Mouse (Mus musculus): ENCODE measurements around the gene Banf2.

Banf2 gene

DNA sequence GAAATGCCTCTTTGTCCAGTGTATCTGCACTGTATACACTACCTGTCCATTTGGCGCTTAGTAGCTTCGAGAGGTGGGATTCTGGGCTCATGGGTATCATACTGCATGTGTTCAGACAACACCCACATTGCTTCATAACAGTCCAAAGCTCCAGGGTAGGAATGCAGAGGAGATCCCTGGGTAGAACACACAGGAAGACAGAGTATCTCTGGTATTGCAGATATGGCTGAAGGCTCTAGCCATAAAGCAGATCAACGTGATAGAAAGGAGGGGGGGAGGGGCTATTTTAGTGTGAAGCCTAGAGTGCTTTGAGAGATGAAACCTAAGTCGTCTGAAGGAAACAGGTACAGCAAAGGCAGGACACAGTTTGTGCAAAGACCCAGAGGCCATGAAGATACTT is 6.4 kb upstream of the Banf2 start:
- no peak for DNase-seq

DNA sequence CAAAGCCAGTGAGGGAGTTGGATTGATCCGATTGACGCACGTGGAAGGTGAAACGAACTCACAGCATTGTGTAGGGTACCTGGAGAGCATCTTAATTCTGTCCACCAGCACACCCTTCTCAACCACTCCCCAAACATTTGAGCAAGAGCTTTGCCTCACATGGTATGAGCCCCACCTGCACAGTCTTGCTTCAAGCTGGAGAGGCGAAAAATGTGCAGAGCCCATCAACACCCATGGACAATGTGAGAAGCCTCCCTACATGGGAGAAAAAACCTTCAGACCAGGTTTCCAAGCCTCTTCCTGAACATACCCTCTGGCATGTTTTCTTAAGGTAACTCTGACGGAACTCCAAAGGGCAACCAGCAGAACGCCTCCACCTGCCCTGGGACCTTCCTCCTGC is 2.1 kb upstream of the Banf2 start:
- DNase-seq, result no peak

DNA sequence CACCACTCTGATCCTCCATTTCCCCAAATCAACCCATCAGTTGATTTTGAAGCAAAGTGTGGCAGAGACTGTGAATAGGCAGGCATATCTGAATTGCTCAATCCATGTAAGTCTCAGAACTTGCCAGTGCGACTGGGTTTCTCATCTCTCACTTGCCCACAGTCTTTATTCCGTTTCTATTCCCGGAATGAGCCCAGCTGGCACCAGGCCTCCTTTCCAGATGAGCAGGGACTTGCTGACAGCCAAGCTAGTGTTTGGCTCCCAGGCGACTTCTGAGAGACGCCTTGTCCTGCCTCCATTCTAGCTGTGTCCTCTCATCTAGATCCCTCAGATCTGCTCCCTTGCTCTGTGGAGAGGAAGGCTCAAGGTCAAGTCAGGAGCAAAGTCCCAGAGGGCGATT is 11.9 kb downstream of the Banf2 start:
- peak in 1 of 2 experiments; percentile 30 for DNase-seq

DNA sequence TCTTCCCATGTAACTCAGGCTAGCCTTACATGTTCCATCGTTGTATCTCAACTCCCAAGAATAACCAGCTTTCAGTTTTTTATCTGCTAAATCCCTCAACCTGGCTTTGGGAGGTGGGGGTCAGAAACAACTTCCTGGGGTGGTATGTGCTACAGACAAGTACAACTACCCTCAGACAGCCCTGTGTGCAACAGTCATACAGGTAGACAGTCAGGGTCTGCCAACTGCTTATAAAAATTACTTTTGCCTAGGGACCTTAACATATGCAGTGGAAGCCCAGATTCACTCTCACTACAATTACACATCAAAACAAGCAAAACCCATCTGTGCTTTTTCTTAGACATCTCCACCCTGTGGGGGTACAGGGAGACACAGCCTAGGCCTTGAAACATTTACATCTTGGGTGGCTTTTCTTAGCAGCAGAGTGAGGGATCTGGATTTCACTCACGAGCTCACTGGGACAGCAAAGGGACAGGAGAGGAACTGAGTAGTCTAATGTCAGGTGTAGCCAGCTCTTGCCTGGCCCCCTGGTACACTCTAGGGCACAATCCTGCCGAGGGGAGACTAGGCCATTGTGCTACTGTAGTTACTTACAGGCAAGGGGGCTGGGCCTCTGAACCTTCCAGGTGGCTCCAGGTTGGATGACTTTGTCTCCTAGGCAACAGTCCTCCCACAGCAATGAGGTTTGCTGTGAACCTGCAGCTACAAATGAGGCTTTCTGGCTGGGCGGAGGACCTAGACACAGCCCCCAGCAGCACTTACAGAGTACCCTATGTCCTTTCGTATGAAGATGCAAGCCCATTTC is 13.1 kb downstream of the Banf2 start:
- DNase-seq, result no peak

DNA sequence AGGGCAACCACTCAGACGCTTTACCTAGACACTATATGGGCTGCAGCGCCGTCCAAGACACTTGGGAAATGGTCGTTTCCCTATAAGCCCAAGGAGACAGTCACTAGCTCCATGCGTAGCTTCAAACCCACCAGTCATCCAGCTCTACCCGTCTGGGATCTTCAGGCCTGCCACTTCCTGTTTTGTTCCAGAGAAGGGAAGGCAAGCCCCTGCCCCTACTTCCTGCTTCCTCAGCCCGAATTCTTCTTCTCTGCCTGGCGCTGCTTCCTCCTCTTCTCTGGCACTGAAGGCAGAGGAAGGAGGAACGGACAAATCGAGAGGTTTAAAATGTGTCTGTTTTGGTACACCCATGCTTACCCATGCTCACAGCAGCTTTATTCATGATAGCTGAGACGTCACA is 14.1 kb downstream of the Banf2 start:
- DNase-seq, result no peak

DNA sequence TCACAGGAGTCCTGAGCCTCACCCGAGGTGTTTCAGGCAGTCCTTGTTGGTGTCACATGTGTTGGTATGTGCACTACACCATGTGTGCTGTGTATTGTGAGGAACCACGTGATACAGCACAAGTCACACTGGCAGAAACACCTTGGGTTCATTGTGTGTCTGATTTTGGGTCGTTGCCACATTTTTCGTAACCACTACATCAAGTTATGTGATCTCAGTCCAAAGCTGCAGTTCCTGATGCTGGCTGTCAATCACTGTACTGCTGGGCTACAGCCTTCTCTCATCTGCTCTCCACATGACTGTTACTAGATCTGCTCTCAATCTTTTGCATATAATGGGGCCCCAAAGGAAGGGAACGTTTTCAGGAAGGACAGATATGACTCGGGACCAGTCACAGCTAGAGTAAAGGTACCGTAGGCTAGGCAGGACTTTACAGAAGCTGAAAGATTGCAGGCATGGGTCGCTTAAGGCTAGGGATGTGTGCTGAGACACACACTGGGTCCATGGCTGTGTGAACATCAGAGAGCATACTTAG is 17.4 kb downstream of the Banf2 start:
- no peak for DNase-seq

DNA sequence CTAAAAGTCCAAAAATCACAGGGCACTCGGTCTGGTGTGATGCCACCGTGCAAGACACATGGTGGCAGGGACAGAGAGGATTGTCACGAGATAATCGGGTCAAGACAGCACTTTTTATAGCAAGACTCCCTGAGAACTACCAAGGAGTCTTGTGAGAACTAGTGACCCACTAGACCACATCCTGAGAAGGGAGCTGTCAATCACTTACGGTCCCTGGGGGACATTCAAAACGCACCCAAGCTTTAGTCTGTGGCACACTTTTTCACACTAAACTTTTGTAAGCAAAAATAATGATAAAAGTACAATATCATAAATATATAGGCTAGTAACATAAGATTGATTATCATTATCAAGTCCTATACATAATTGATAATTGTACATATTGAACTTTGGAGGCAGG is 18.0 kb downstream of the Banf2 start:
- no peak for DNase-seq

DNA sequence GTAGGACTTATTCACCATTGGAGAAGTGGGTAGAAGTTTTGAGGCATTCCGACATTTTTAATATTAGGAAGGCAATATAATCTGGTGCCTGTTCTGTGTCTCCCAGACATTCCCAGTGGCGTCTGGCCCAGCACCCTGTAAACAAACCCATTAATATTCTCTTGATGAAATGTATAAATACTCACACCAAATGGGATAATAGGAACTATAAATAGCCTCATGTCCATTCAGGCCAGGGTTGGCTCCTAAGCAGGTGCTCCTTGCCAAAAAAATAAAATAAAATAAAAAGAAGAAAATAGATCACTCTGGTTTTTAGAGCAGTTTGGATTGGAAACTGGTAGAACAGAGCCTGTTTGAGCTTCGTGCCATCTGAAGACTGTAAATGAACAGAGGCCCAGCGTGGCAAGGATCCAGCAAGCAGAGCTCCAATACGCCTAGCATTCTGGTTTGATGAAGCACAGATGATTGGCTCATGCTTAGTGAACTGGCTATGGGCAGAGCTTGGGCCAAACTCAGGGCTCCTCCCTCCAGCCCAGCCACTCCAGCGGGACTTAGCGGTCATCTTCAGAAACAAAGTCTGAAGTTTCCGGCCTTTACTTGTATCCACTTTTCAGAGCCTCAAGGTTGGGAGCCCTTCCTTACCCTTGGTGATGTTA is 19.7 kb downstream of the Banf2 start:
- peak; percentile 27 to 72 for DNase-seq

DNA sequence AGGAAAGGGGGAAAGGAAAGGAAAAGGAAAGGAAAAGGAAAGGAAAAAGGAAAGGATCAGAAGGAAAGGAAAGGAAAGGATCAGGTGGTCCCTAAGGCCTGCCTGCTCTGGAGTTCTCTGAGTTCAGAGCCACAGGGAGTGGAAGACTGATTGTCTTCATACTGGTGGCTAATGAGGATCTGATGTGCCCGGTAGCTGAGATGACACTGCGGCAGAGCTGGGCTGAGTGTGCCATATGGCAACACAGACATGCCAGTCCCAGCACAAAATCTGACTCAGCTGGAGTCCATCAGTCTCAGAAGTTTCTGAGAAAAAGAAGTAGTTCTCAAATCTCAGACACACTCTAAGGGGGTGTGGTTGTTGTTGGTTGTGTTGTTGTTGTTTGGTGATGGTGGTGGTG is 24.9 kb downstream of the Banf2 start:
- DNase-seq, result peak in 1 of 2 experiments; percentile 11

DNA sequence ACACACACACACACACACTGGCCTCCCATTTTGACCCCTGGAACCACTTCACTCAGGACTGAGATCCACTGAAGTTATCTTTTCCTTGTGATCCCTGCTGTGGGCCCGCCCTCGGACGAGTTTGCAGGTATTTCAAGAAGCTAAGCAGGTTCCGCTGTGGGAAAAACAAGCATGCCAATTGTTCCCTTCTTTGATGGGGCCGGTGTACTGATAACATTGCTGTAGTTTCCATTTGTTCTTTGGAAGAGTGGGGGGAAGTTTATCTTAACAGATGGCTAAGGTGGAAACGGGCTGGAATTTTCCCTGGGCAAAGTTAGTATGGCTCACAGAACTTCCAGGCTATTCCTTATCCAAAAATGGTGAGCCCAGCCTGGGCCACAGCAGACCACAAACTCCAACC is 28.8 kb downstream of the Banf2 start:
- DNase-seq, result no peak

DNA sequence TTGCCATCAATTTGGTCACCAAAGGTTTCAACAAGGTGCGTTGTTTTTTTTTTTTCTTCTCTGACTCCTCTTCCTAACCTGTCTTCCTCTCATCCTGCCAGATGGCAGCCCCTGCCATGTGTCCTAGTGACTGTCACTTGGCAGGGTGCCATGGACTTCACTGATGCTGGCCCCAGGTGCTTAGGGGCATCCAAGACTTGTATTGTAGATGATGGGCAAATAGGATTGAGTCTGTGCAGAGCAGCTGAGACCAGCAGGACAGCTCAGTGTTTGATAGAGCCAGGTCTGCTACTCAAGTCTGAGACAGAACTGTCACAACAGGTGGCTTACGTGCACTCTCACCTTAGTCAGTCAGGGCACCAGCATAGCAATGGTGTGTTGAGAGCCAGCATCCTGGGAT is 32.6 kb downstream of the Banf2 start:
- DNase-seq, result peak; percentile 30 to 65

DNA sequence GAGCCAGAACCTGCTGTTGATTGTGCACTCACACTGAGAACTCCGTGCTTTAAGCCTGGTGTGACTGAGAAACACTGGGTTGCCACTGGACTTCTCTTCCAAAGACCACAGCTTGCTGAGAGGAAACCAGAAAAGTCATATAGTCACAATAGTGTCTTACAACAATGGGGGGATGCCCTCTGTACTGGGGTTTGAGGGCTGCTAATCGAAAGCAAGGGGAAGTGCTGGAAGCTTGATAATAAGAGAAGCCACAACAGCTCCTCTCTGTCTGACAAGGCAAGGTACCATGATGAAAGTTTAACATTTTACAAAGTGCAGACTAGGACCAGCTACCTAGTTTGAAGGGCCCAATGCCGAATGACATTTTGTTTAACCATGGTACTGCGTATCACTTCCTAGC is 36.8 kb downstream of the Banf2 start:
- DNase-seq, result no peak

DNA sequence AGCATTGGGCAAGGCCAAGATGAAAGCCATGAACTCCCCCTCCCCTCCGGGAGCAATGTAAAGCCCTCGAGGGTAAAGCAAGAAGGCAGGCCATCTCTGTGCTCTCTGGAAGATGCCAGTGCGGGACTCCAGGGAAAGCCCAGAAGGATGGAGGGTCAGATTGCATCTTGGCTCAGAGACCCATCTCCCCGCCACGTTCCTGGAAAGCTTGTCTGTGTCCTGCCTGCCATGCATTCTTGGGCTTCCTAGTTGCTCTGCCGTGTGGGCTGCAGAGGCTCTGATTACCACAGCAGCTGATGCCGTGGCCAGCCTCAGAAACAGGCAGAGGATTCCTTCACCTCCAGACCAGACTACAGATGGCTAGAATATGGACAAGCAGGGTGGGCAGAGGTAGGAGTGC is 37.6 kb downstream of the Banf2 start:
- DNase-seq, result no peak

DNA sequence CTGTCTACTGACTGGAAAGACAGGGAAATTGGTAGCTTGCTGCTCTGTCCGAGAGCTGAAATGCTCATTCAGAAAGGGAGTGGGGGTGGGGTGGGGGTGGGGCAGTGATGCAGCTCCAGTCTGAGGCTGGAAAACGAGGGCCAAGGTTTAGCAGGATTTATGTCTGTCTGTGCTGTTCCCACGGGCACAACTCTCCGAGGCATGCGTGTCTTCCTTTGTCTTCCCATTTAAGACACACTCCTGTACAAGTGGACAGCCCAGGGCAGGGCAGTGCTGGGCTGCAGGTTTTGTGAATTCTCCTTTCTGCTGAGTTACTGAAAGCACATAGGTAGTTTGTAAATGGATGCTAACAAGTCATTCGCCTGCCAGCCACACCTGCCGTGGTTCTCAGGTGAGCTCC is 39.8 kb downstream of the Banf2 start:
- DNase-seq, result no peak

DNA sequence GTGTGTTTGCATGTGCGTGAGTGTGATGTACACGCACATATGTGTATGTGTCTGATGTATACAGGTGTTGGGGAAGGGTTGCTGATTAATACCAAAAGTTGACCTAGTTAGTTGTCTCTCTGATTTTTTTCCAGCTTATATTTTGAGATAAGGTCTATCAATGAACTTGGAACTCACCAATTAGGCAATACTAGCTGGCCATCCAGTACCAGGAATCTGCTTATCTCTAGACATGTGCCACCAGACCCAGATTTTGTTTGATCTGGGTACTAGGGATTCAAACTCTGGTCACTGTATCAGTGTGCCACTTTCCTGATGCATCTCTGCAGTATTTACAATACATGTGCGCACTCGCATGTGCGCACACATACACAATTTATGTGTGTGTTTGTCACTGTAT is 41.2 kb downstream of the Banf2 start:
- no peak for DNase-seq

DNA sequence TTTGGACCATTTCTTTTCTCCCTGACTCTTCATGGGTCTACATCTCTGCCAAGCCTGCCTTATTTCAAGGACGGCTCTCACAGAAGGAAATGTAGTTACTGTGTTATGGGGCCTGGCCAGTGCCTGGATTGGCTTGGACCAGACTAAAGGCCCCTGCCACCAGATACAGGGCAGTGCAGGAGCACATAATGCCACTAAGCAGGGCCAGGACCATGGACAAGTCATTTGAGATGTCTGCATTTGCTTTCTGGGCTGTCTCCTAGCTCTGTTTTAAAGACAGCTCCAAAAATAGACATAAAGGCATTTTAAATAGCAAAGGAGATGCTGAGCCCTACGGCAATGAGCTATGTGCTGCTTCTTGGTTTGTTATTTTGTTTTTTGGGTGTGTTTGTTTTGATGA is 43.8 kb downstream of the Banf2 start:
- DNase-seq, result no peak

DNA sequence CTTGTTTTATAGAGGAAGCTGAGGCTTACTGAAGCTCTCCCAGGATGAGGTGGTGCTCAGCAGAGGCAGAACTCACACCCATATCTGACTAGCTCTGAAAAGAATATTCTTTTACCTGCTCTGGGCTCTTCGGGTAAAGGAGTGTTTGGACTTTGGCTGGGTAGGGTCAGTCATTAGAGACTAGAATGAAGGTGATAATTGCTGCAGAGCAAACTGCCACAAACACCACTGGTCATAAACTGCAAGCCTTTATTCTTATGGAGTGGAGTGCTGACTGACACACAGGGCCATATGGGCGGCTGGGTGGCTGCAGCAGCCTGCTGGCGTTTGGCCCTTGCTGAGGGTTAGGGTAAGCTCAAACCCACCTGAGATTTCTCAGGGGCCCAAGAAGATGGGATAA is 46.0 kb downstream of the Banf2 start:
- no peak for DNase-seq

DNA sequence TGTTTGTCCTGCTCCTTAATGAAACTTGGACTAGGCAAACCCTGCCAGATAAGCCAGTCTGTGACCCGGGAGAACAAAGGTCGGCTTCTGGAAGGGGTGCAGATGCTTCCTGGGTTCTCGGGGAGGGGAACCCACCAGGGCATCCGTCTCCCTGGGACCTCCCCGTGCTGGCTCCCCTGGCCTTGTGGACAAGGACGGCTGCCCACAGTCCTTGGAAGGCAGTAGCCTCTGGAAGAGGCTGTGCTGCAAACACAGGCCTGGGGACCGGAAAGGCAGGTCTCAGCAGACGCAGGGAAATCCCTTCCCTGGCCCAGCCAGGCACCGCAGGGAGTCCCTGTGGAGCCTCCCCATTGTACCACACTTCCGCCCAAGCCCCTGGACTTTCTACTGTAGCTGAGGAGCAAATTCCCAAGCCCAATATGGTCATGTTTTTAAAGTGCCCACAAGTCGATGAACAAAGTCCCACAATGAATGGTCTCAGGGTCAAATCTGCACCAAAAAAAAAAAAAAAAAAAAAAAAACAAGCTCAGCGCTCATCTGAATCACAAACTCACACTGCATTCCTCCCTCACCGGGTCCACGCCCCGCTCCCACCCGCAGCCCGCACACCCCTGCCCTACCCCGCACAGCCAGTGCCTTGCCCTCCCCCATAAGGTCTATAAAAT is 53.5 kb downstream of the Banf2 start:
- DNase-seq, result peak in 1 of 2 experiments; percentile 11

DNA sequence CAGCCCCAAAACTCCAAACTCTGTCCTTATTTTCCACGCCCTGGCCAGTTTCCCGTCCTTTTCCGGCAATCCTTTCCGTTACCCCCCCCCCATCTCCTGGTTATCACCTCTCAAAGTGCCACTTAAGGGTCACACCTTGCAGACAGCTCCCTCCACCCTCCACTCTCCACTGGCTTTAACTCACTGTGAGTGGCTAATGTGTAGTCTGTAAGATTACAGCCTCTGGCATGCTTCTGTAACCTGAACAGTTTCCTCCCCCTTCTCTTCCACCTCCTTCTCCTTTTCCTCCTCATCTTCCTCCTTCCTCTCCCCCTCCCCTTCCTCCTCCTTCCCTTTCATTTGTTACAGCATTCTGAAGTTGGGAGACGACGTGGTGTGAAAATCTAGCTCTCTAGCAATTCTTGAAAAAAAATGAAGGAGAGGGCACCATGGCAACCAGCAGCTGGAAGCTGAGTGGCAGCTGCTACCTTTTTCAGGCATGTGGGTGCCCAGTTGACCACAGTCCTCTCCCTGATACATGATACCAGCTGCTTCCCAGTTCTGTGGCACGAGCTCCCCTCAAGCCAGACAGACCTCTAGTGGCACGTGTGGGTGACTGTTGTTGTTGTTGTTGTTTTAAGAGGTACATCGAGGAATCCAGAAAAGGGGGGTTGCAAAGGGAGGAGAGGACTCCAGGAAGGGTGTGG is 55.2 kb downstream of the Banf2 start:
- no peak for DNase-seq

DNA sequence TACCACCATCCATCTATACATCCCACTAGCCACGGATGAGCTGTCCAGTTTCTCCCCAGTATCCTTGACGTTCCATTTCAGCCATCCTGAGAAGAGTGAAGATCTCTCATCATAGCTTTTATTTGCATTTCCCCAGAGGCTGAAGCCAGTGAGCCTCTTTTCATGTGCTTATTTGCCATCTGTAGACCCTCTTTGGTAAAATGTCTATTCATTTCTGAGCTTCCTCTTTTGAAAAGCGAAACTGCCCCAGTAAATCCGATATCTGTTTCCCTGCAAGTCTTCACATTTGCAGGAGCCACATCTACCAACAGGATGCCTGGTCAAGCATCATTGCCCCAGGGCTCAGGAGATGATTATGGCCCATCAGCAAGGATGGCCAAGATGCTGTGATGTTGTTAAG is 59.9 kb downstream of the Banf2 start:
- no peak for DNase-seq

DNA sequence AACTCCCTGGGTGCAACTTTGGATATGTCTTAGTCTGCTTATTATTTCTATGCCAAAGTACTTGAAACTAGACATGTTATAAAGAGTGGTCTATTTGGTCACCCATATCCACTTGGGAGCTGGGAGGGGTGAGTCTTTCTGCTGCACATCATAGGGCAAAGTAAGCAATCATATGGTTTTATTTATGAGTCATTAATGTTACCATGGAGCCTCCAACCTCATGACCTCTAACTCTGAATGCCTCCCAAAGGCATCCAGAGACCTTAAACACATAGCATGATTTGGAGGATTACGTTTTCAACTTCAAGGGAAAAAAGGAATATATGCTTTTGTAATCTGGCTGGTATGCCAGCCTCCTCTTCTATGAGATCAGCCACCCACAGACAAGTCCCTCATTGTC is 61.9 kb downstream of the Banf2 start:
- DNase-seq, result no peak

DNA sequence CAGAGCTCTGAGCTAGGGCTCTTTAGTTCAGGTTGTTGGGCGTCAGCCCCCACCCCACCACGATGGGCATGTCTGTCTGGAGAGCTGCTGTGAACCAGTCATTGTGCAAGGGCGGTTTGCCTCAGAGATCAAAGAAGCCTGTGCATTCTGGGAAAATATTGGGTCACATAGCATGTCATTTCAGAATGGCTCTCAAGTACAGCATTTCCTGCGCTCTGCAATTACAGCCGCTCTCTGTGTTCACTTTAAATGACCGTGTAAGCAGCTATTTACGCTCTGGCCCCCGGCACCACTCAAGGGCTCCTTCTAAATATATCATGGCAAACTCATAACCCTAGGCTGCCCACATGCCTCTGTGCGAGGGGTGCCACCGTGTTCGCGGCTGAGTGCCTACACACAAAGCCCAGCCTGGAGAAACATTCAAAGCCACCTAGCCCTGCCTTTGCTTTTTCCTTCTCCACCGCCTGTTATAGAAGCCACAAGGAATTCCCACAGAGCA is 68.7 kb downstream of the Banf2 start:
- no peak for DNase-seq

DNA sequence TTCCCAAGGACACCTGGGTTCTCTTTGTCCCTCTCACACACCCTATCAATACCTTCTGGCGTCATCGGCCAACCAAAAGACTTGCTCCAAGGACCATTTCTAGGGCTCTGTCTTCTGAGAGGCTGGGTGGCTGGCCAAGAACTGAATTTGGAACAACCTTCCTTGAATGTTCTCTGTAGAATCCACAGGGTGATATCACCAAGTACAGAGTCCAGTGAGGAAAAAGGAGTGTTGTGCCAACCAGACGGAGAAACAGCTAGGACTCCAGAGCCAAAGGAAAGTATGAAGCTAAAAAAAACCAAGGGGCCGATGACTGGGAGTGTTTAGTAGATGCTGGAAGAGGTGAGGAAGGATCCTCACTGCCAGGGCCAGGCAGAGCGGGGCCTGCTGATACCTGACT is 74.5 kb downstream of the Banf2 start:
- no peak for DNase-seq

Measured in cerebellum, postnatal 25 days (tissue).